Mouse (Mus musculus) stomach, embryonic 15.5 days (tissue): ENCODE measurements around the gene Bivm. TPM values are rescaled to one million over a fixed set of nuclear protein-coding genes. Genes with fewer than 3 reads are reported as not detected.
A peak's percentile ranks its signal among the peaks of the same experiment; 100 is the strongest.

ENCODE experiments used
- ATAC-seq: fragments of 200-750 bp; cut with Nextera tagmentation; 2 replicates; pipeline ENCODE4 v1.8.0; 2017; ENCODE audit warnings: low read depth, moderate number of reproducible peaks, moderate TSS enrichment; ENCODE audit not compliant: insufficient read depth, low FRiP score
- H3K27ac ChIP-seq: fragments of 300-500 bp; sonication (generic); 2 replicates; pipeline ENCODE4 v1.5.1; 2015; ENCODE audit warnings: mild to moderate bottlenecking, inconsistent platforms
- H3K27me3 ChIP-seq: fragments of 300-500 bp; sonication (generic); replicated peaks from 2 replicates; pipeline ENCODE4 v1.6.1; 2015; ENCODE audit warnings: inconsistent platforms
- H3K36me3 ChIP-seq: fragments of 300-500 bp; sonication (generic); 2 replicates; pipeline ENCODE4 v1.6.1; 2015; ENCODE audit warnings: inconsistent platforms
- H3K4me1 ChIP-seq: fragments of 300-500 bp; sonication (generic); 2 replicates; pipeline ENCODE4 v1.6.1; 2015; ENCODE audit warnings: inconsistent platforms
- H3K4me2 ChIP-seq: fragments of 300-500 bp; sonication (generic); 2 replicates; pipeline ENCODE4 v1.6.1; 2015; ENCODE audit warnings: mild to moderate bottlenecking, inconsistent platforms
- H3K4me3 ChIP-seq: fragments of 300-500 bp; sonication (generic); replicated peaks from 2 replicates; pipeline ENCODE4 v1.5.1; 2015; ENCODE audit warnings: inconsistent platforms
- H3K9ac ChIP-seq: fragments of 300-500 bp; sonication (generic); 2 replicates; pipeline ENCODE4 v1.6.1; 2015; ENCODE audit warnings: inconsistent platforms
- H3K9me3 ChIP-seq: fragments of 300-500 bp; sonication (generic); 2 replicates; pipeline ENCODE4 v1.6.1; 2016; ENCODE audit warnings: inconsistent platforms
- WGBS: fragments of 180-500 bp; shearing (Covaris S2); methylation state at CpG from one replicate; pipeline ENCODE4 v1.1.7; 2015; 5-methylcytosine and 5-hydroxymethylcytosine counted together
- polyA plus RNA-seq: library from polyadenylated mRNA; unstranded; fragments of >200 nt; fragmentation: Nextera tagmentation; extraction: Ambion mirVana; gene quantifications from 2 replicates; pipeline ENCODE4 v1.2.1, GENCODE M21; 2015

Gene Bivm
- polyA plus RNA-seq, 1 experiment from 2014 or later: 16.0 TPM

DNA sequence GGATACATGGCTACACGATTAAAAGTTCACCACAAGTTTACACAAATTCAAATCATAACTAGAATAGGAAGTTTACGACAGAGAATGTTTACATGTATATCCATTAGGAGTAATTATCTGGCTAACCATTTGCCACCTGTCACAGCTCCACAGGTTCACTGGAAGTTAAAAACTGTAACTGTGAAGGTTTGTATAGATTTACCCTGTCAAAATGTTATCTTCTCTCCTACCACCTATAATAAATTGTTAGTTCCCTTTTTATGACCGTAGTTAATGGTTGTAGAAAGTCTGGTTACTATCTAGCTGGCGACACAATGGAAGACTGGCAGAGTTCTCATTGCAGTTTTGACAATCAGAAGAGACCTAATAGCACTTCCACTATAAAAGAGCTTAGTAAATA, 21.5 kb downstream of the Bivm start:
- Histone ChIP-seq H3K27me3 (no peaks in the 10 kb centered on the region), H3K36me3 (peaks cover 18% of the 10 kb centered on the region), H3K27ac (no peak overlapping the region), H3K4me1 (no peaks in the 10 kb centered on the region), H3K4me2 (no peak overlapping the region), H3K4me3 (no peak overlapping the region), H3K9me3 (no peaks in the 10 kb centered on the region), H3K9ac (no peak overlapping the region)
- 34% methylated on average over 4 of the region's 4 CpGs for WGBS
- no peak for ATAC-seq

DNA sequence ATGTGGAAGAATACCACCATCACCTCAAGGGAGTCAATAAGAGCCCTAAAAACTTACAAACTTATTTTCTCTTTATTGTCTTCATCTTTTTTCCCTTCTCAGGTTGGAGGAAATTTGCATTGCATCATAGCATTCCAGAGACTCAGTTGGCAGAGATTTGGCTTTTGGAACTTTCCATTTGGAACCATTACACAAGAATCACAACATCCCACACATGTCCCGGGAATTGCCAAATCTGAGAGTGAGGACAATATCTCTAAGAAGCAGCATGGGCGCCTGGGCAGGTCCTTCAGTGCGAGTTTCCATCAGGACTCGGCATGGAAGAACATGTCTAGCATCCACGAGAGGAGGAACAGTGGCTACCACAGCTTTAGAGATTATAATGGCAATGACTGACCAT, 24.0 kb downstream of the Bivm start:
- WGBS: 93% methylated on average over 5 of the region's 5 CpGs
- Histone ChIP-seq H3K4me3 (no peak overlapping the region), H3K9ac (no peak overlapping the region), H3K27me3 (no peaks in the 10 kb centered on the region), H3K27ac (no peak overlapping the region), H3K9me3 (no peaks in the 10 kb centered on the region), H3K4me2 (no peak overlapping the region), H3K4me1 (no peaks in the 10 kb centered on the region), H3K36me3 (peaks cover 18% of the 10 kb centered on the region)
- no peak for ATAC-seq

DNA sequence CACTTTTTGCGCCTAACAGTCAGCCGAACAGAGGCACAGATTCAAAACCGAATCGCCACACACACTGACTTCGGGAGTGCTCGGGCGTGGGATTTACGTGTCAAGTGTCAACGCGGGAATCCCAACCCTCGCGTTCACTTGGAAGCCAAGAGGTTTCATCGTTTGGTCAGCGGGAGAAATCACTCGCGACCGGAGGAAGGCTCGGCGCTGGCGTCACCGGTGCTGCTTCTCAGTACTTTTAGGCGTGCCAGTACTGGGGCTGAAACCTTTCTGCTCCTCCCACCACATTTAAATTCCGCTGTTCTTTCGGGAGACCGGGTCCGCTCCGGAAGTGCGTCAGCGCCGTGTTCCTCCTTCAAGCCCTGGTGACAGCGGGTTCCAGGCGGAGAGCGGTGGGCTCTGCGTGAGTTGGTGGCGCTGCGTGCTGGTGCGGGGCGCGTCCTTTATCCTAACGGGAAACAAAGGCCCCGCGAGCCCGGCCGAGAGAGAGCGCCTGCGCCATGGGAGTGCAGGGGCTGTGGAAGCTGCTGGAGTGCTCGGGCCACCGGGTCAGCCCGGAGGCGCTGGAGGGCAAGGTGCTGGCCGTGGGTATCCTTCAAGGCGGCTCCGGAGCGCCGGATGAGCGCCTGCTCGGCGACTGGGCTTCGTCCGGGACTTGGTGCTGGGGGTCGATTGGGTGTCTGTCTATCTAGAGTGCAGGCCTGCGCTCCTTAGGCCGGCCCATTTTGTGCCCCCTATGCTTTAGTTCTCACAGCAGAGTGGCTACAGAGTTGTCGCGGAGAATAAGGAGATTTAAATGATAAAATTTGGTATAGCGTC, 29.0 kb downstream of the Bivm start, which contains the start of gene Ercc5:
TSS of gene Ercc5 (plus strand) at position 182 of the 819 bp plus-strand sequence.
- peak; percentile 97 for ATAC-seq
- H3K4me3 ChIP-seq: peak within 1 kb of the TSS; percentile 74
- H3K9me3 ChIP-seq: no peaks in the 10 kb centered on the region
- H3K4me1 ChIP-seq: no peaks in the 10 kb centered on the region
- peaks cover 11% of the 10 kb centered on the region; the same call in 1 of the 2 replicates for H3K36me3 ChIP-seq
- under 1% methylated on average over 66 of the region's 66 CpGs for WGBS
- H3K27ac ChIP-seq: peak within 1 kb of the TSS; percentile 94
- no peaks in the 10 kb centered on the region for H3K27me3 ChIP-seq
- peak within 1 kb of the TSS; percentile 60 for H3K4me2 ChIP-seq
- peak within 1 kb of the TSS; percentile 67 for H3K9ac ChIP-seq

DNA sequence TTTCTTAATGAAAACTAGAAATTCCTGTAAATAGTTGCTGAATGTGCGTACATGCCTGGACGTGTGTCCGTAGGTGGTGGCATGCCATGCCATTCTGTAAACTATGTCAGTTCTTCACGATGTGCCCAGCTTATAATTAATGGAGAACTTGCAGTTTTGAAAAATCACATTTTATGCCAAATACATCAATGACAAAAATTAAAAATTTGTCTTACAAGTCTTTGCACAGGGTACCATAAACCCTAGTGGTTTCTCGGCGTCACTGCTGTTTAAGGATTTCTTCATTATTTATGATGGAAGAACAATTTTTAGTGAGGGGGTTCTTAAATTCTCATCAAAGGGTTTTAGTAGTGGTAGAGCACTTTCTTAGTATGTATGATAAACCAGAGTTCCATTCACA, 29.9 kb downstream of the Bivm start:
- Histone ChIP-seq H3K27ac (peak overlapping the region; percentile 94; the same call in 1 of the 2 replicates), H3K4me2 (peak overlapping the region; percentile 60), H3K9ac (peak overlapping the region; percentile 67; the same call in 1 of the 2 replicates), H3K9me3 (no peaks in the 10 kb centered on the region), H3K27me3 (no peaks in the 10 kb centered on the region), H3K36me3 (0 out of 2 replicates have a peak, but pooled peaks cover 2% of the 10 kb centered on the region), H3K4me3 (peak overlapping the region; percentile 74), H3K4me1 (no peaks in the 10 kb centered on the region)
- 20% methylated on average over 6 of the region's 6 CpGs for WGBS
- ATAC-seq: no peak

DNA sequence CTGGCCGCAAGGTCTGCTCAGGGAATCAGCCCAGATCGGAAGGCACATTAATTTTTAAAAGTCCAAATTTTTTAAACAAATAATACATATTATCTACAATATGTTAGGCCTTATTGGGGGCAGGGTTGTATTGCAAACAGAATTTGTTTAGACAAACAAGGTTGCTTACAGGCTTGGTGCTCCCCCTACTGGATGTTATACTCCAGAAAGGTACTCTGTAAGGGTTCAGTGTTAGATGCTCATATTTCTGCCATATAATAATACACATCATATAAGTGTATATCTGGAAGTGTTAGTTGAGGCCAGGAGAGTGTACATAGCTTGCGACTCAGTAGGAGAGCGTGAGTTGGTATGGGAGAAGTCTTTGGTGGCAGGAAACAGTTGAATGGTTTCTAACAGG, 36.5 kb downstream of the Bivm start:
- Histone ChIP-seq H3K27me3 (no peaks in the 10 kb centered on the region), H3K36me3 (peaks cover 15% of the 10 kb centered on the region; the same call in 1 of the 2 replicates), H3K27ac (no peak overlapping the region), H3K4me3 (no peak overlapping the region), H3K9me3 (no peaks in the 10 kb centered on the region), H3K4me2 (no peak overlapping the region), H3K4me1 (no peaks in the 10 kb centered on the region), H3K9ac (no peak overlapping the region)
- 89% methylated on average over 4 of the region's 4 CpGs for WGBS
- no peak for ATAC-seq

DNA sequence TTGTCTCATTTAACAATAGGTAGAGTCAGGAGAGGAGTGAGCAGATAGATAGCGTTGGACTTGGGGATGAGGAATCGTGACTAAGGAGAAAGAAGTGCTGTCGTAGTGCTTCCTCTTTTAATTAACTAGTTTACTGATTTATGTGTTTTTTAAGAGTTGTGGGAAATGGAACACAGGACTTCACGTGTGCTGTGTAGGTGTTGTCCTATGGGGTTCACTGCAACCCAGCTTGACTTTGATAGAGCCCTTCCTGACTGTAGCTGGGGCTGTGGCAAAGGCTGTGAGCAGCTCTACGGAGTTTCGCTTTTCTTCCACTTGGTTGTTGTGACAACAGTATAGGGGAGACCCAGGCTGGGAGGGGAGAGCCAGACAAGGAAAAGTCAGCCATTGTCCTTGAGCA, 39.6 kb downstream of the Bivm start:
- WGBS: 89% methylated on average over 6 of the region's 6 CpGs
- Histone ChIP-seq H3K9me3 (no peaks in the 10 kb centered on the region), H3K4me3 (no peak overlapping the region), H3K27ac (no peak overlapping the region), H3K27me3 (no peaks in the 10 kb centered on the region), H3K9ac (no peak overlapping the region), H3K36me3 (peaks cover 28% of the 10 kb centered on the region; the same call in 1 of the 2 replicates), H3K4me2 (no peak overlapping the region), H3K4me1 (no peaks in the 10 kb centered on the region)
- no peak for ATAC-seq

DNA sequence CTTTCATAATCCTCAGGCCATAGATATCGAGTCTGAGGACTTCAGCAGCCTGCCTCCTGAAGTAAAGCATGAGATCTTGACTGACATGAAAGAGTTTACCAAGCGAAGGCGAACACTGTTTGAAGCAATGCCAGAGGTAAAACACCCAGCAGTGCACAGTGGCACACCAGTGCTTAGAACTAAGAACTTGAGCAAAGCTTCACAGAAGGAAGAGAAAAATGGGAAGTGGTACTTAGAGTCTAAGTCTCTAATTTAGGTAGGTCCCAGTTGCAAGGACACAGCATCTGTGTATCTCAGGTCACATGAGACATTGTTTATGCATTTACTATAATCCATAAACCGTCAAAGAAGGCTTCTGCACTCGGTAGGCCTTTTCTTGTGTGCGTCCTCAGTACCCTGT, 43.1 kb downstream of the Bivm start:
- H3K4me1 ChIP-seq: no peaks in the 10 kb centered on the region
- H3K36me3 ChIP-seq: peaks cover 39% of the 10 kb centered on the region
- no peak for ATAC-seq
- H3K27me3 ChIP-seq: no peaks in the 10 kb centered on the region
- no peak overlapping the region for H3K4me3 ChIP-seq
- H3K27ac ChIP-seq: no peak overlapping the region
- no peak overlapping the region for H3K4me2 ChIP-seq
- no peak overlapping the region for H3K9ac ChIP-seq
- H3K9me3 ChIP-seq: no peaks in the 10 kb centered on the region
- WGBS: 88% methylated on average over 6 of the region's 6 CpGs

DNA sequence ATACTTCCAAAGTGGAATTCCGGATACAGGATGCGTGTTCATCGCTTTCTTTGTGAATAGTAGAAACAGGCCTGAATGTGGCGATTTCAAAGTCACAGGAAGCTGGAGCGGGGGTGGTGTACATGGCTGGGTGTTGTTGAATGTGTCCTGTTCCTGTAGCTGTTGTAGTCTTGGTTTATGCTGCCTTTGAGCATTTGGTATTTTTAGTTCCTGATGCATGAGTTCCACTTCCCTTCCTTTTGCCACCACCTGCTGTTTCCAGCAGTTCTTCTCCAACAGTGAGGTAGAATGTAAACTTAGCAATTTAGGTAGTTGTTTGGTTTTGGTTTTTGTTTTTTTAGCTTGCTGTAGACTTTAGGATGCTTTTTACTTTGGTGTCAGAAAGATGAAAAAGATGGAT, 43.6 kb downstream of the Bivm start:
- Histone ChIP-seq H3K27ac (no peak overlapping the region), H3K9ac (no peak overlapping the region), H3K36me3 (peaks cover 45% of the 10 kb centered on the region), H3K4me2 (no peak overlapping the region), H3K9me3 (no peaks in the 10 kb centered on the region), H3K4me1 (no peaks in the 10 kb centered on the region), H3K4me3 (no peak overlapping the region), H3K27me3 (no peaks in the 10 kb centered on the region)
- no peak for ATAC-seq
- WGBS: 96% methylated on average over 5 of the region's 5 CpGs

DNA sequence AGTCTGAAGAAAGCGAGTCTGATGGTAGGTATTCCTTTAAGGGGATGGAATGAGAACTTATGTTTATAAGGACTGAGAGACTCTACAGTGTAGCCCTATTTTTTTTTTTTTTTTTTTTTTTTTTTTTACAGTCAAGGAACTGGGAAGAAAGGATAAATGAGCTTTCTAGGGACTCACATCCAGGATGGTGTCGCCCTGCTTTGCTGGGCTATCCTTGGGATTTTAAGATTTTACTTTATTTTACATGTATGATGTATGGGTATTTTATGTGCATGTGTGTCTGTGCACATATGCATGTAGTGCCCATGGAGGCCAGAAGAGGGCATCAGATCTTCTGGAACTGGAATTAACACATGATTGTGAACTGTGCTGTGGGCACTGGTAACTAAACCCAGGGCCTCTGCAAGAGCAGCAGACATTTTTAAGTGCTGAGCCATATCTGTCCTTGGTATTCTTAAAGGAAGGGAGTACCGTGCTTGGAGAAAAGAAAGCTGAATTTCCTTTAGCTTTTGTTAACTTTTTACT, 49.2 kb downstream of the Bivm start:
- H3K4me2 ChIP-seq: no peak overlapping the region
- no peak for ATAC-seq
- H3K9me3 ChIP-seq: no peaks in the 10 kb centered on the region
- H3K36me3 ChIP-seq: peaks cover 40% of the 10 kb centered on the region
- WGBS: 96% methylated on average over 3 of the region's 3 CpGs
- no peaks in the 10 kb centered on the region for H3K4me1 ChIP-seq
- no peaks in the 10 kb centered on the region for H3K27me3 ChIP-seq
- no peak overlapping the region; the same call in 1 of the 2 replicates for H3K9ac ChIP-seq
- no peak overlapping the region for H3K4me3 ChIP-seq
- H3K27ac ChIP-seq: no peak overlapping the region

DNA sequence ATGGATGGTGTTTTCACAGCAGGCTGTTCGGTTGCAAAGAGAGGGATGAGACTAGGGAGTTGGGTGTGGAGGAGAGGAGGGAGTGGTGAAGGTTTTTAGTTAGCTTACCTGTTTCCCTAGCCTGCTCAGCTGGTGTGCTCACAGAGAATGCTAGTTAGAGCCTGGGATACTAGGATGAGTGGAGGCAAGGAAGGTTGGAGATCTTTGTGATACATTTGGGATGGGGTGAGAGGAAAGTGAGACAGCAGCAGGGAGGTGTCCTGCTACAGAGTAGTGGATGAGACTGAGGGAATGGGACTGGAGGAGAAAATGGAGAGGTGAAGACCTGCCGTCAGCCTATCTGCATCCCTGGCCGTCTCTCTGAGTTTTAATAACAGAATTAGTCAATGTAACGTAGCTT, 53.9 kb downstream of the Bivm start:
- H3K27ac ChIP-seq: no peak overlapping the region
- WGBS: 95% methylated on average over 4 of the region's 4 CpGs
- H3K4me1 ChIP-seq: no peaks in the 10 kb centered on the region
- no peak overlapping the region for H3K4me3 ChIP-seq
- H3K4me2 ChIP-seq: no peak overlapping the region
- peaks cover 27% of the 10 kb centered on the region for H3K36me3 ChIP-seq
- ATAC-seq: no peak
- H3K9me3 ChIP-seq: no peaks in the 10 kb centered on the region
- H3K9ac ChIP-seq: no peak overlapping the region
- H3K27me3 ChIP-seq: no peaks in the 10 kb centered on the region

DNA sequence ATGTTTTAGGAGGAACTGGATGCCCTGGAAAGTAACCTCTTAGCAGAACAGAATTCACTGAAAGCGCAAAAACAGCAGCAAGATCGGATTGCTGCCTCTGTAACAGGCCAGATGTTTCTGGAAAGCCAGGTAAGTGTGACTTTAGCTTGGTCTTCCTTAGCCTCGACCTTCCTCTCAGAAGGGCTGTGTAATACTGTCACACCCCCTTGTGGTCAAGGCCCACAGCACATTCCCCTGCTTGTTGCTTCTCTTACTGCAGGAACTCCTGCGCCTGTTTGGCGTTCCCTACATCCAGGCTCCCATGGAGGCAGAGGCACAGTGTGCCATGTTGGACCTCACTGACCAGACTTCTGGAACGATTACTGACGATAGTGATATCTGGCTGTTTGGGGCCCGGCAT, 55.1 kb downstream of the Bivm start:
- no peaks in the 10 kb centered on the region for H3K9me3 ChIP-seq
- no peak overlapping the region for H3K9ac ChIP-seq
- no peak overlapping the region for H3K27ac ChIP-seq
- H3K4me2 ChIP-seq: no peak overlapping the region
- ATAC-seq: no peak
- peaks cover 25% of the 10 kb centered on the region; the same call in 1 of the 2 replicates for H3K36me3 ChIP-seq
- no peak overlapping the region for H3K4me3 ChIP-seq
- no peaks in the 10 kb centered on the region for H3K4me1 ChIP-seq
- H3K27me3 ChIP-seq: no peaks in the 10 kb centered on the region
- WGBS: 87% methylated on average over 8 of the region's 8 CpGs

DNA sequence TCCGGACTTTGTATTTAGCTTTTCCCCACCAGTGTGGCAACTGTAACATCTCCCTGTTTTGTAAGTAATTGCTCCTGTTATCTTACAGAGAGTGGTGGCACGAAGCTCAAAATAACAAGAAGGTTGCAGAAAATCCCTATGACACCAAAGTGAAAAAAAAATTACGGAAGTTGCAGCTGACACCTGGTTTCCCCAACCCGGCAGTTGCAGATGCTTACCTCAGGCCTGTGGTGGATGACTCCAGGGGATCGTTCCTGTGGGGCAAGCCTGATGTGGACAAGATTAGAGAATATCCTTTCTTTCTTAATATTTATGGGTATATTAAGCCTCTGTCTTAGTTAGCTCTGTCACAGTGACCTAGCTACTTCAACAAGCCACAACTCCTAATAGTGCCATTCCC, 59.3 kb downstream of the Bivm start:
- H3K36me3 ChIP-seq: peaks cover 15% of the 10 kb centered on the region; the same call in 1 of the 2 replicates
- WGBS: 93% methylated on average over 5 of the region's 5 CpGs

More for the DNA sequence above, 59.3 kb downstream of the Bivm start:
- Histone ChIP-seq H3K4me2 (no peak overlapping the region), H3K9me3 (no peaks in the 10 kb centered on the region), H3K4me1 (no peaks in the 10 kb centered on the region), H3K27ac (no peak overlapping the region), H3K4me3 (no peak overlapping the region), H3K9ac (no peak overlapping the region), H3K27me3 (no peaks in the 10 kb centered on the region)
- no peak for ATAC-seq
